Mouse (Mus musculus): Measurements from ENCODE around the gene Yy1.

Gene Yy1

DNA sequence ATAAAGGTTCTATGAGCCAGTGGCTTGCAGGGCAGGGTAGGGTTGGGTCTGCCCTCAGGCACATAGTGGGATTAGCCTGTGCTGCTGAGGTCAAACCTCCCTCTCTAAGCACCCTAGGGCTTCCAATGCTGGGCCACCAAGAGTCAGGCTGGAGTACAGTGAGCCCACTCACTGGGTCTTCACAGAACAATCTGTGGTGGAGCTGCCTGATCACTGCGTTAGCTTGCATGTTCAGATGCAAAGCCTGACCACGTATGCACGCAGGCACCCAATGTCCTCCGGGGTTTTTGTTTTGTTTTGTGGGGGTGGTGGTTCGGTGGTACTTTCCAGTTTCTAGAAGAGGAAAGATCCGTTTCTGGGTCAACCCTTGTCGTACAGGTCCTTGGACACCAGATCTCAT lies 64.3 kb downstream of the Yy1 start:
- DNase-seq (ENCODE audit: low read depth) = no peak

DNA sequence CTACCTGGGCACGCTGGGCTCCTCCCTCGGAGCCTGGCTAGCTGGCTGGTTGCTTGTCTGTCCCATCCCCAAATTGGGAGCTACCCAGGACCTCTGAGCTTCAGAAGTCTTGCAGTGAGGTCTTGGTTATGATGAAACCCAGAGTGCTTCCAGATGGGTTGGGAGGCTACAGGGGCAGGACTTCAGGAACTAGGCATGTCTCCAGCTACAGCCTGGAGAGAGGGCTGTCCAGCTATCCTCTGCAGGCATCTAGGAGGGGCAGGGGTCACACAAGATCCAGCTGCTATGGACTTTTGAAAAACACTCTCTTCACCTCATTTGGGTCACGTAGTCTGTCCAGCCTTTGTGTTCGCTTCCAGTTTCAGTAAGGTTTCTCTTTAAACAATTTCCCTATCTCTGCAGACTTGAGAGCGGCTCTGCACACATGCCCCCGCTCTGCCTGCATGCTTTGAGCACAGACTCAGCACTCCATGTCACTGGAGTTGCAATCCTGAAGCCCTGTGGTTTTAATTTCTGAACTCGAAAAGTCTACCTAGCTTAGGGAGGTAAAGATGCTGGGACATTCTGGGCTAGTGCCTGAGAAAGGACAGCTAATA lies 64.9 kb downstream of the Yy1 start:
- no peak for DNase-seq (ENCODE audit: low read depth)

DNA sequence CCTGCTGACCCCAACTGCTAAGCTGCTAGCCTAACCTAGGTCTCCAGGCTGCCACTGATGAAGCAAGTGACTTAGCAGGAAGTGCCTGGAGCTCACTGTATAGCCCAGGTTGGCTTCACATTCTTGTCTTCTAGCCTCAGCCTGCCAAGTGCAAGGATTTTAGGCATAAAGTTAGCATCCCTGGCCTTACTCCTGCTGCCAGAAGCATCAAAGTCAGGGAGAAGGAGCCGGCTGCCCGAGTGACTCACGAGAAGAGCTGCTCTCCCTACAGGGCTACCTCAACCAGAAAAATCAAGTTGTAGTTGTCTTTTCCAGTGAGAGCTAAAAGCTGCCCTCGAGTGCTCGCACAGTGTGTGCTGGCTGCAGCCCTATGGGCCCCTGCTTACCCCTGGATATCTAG lies 65.7 kb downstream of the Yy1 start:
- DNase-seq (ENCODE audit: low read depth) = no peak

DNA sequence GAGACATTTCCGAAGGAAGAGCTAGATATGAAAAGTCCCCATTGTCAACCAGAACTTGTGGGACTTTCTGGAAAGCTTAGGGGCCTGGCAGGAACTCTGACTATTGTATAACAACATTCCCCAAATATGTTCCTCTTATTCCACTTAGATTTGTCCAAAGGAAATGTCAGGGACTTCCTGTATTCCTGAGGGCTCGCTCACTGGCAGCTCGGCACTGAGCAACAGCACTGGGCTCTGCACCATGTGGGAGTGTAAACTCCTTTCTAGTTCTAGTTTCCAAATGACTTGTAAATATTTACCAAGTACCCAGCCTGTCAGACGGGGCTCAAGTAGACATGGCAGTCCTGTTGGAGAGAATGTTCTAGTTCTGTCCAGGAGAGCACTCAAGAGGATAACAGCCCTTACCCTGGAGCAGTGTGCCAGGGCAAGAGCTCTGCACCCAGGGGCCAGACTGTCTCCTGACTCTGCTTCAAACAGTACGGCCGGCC lies 72.3 kb downstream of the Yy1 start:
- no peak for DNase-seq (ENCODE audit: low read depth)

DNA sequence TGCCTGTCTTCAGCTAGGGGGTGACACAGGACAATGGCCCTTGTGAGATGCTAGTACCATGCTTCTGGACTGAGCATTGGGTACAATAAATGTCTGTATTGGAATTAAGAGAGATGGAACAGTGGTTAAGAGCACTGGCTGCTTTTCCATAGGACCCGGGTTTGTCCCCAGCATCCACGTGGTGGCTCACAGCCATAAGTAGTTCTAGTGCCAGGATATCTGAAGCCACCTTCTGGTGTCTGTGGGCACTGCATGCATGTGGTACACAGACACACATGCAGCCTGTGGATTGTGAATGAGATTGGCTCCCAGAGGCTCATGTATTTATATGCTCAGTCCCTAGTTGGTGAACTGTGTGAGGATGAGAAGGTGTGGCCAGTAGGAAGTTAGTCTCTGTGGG lies 76.8 kb downstream of the Yy1 start:
- DNase-seq (ENCODE audit: low read depth) = peak; percentile 31

Measured in induced T-regulatory cell, adult 2 months (primary cell).